Mouse (Mus musculus) cerebellum, postnatal 10 days (tissue): ENCODE measurements at regions not wholly inside any gene's neighbourhood (a gene's known extent, or its start where the extent isn't known, plus 50 kb on each side); places are given as distances from the start of the nearest gene placed in this dataset.

Experiments used
- DNase-seq, 2 experiments: peaks; one replicate each; pipeline ENCODE4 v3.0.0; 2021; ENCODE audit warnings: mixed read lengths in 2 of 2

GRCm38 (mm10) chr11:11012660-11013455, 101.2 kb upstream of the Vwc2 start:
- no peak for DNase-seq

DNA sequence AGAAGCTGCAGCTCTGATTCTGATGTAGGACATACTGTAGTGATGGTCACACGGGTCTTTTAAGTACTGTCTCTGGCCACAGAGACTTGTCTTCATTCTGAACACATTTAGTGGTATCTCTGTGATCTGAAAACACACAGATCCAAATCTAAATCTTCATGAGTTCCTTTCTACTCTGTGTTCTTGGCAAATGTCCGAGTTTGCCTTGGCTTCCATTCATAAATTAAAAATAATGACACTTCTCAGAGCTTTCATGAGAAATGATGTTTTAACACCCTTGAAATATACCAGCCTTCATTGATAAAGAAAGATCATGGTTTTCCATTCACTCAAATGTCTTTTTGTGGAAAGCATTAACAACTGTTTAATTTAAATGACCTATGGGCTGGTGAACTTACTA, 100.4 kb upstream of the Vwc2 start:
- peak; percentile 24 to 53 for DNase-seq

DNA sequence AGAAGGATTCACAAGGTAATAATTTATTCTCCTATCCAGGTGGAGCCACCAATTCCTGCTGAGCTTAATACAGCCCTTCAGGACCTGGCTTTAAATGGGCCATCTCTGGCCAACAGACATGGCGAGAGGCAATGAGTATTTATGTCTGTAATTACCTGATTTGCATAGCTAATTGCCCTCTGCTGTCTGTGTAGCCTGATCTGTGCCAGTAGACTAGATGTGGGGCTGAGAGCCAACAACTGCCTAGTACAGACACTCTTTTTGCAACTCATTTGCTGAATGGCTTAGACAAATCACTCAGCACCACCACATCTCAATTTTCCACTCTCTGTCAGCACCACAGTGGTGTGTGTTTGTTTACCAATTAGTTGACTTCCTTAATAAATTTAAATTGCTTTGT, 99.9 kb upstream of the Vwc2 start:
- peak; percentile 94 to 95 for DNase-seq

DNA sequence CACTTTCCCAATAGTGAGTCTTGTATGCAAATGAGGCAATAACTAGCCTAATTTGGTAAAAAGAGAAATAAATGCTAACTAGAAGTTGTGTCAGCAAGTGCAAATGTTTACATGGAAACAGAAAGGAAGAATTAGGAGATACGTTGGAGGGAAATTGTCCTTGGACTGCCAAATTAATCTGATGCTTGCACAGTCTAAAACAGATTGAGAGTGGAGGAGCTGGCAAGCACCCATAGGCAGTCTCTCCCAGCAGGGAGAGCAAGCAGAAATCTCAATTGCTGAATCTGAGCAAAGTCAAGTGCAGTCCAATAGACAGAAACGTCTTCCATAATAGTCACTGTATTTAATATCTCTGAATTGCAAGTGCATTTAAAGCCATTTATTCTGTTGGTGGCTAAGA, 99.5 kb upstream of the Vwc2 start:
- peak; percentile 83 to 85 for DNase-seq

GRCm38 (mm10) chr11:11028849-11029248, 85.2 kb upstream of the Vwc2 start:
- DNase-seq, result no peak
